Mouse (Mus musculus) testis, postnatal 14 days (tissue): ENCODE data around the gene Atxn1.

Experiments used
- DNase-seq: peaks from one replicate; pipeline ENCODE4 v3.0.0; 2021; ENCODE audit warnings: low spot score

Atxn1 gene

GRCm38 (mm10) chr13:45569932-45570331, 394.9 kb downstream of the Atxn1 start:
- DNase-seq: no peak

- no peak for DNase-seq
Observed at GRCm38 (mm10) chr13:45564946-45565345, 399.9 kb downstream of the Atxn1 start.

- DNase-seq: no peak
Observed at GRCm38 (mm10) chr13:45562011-45562410, 402.8 kb downstream of the Atxn1 start.

- DNase-seq: no peak
Observed at GRCm38 (mm10) chr13:45560543-45560942, 404.3 kb downstream of the Atxn1 start.

- no peak for DNase-seq
Observed at GRCm38 (mm10) chr13:45559258-45559657, 405.6 kb downstream of the Atxn1 start.

GRCm38 (mm10) chr13:45558367-45558766, 406.4 kb downstream of the Atxn1 start:
- no peak for DNase-seq

- no peak for DNase-seq
Observed at GRCm38 (mm10) chr13:45553674-45554073, 411.1 kb downstream of the Atxn1 start.

- DNase-seq: no peak
Observed at GRCm38 (mm10) chr13:45547549-45547948, 417.3 kb downstream of the Atxn1 start.

GRCm38 (mm10) chr13:45546946-45547345, 417.9 kb downstream of the Atxn1 start:
- DNase-seq: no peak

- no peak for DNase-seq
Observed at GRCm38 (mm10) chr13:45545974-45546373, 418.8 kb downstream of the Atxn1 start.

- peak; percentile 42 for DNase-seq
Observed at GRCm38 (mm10) chr13:45539205-45539568, 425.6 kb downstream of the Atxn1 start.

- peak; percentile 28 for DNase-seq
Observed at GRCm38 (mm10) chr13:45538532-45539204, 426.1 kb downstream of the Atxn1 start.

- DNase-seq: no peak
Observed at GRCm38 (mm10) chr13:45538091-45538490, 426.7 kb downstream of the Atxn1 start.

- DNase-seq: no peak
Observed at GRCm38 (mm10) chr13:45537110-45537509, 427.7 kb downstream of the Atxn1 start.

GRCm38 (mm10) chr13:45535731-45536453, 428.9 kb downstream of the Atxn1 start:
- DNase-seq: no peak

- DNase-seq: no peak
Observed at GRCm38 (mm10) chr13:45530754-45531153, 434.1 kb downstream of the Atxn1 start.

- DNase-seq: no peak
Observed at GRCm38 (mm10) chr13:45528787-45529186, 436.0 kb downstream of the Atxn1 start.

GRCm38 (mm10) chr13:45527232-45527964, 437.4 kb downstream of the Atxn1 start:
- no peak for DNase-seq

- DNase-seq: no peak
Observed at GRCm38 (mm10) chr13:45526230-45526629, 438.6 kb downstream of the Atxn1 start.

- DNase-seq: no peak
Observed at GRCm38 (mm10) chr13:45524791-45525435, 439.9 kb downstream of the Atxn1 start.

GRCm38 (mm10) chr13:45524305-45524704, 440.5 kb downstream of the Atxn1 start:
- no peak for DNase-seq
